Mouse (Mus musculus) megakaryocyte, adult 5-6 weeks (primary cell): ENCODE results near the gene Gm13285. TPM values are rescaled to one million over a fixed set of nuclear protein-coding genes. Genes with fewer than 3 reads are reported as not detected.
"Not testable (repeated sequence)": the region's sequence is repeated elsewhere in the genome, so short reads cannot be mapped to it uniquely, and the experiment has no call there.

ENCODE experiments used
- ATAC-seq: 2 replicates; pipeline ENCODE4 v1.8.0; 2016; ENCODE audit warnings: mild to moderate bottlenecking, inconsistent platforms; ENCODE audit not compliant: poor library complexity, severe bottlenecking
- total RNA-seq, 2 experiments: library from RNA; stranded (forward) in 1 of 2; stranded (reverse) in 1 of 2; fragments of 153-499, 151-499 nt in 1 of 2; fragments of 221-1000, 200-1000 nt in 1 of 2; gene quantifications; 2 replicates each; pipeline versions ENCODE4 v1.2.3 to v1.2.4; 2015 to 2017

The Gm13285 gene
- total RNA-seq (2015): not detected in 2 replicates
- not detected in 2 replicates for total RNA-seq (2017)

GRCm38 (mm10) chr4:88799365-88799764 is at the start of gene Gm13285:
Gene Gm13285, plus strand, starts transcription at chr4:88799665.
- not testable (repeated sequence) for ATAC-seq

GRCm38 (mm10) chr4:88749926-88750325 is 49.5 kb upstream of the Gm13285 start:
- no peak for ATAC-seq

GRCm38 (mm10) chr4:88754818-88755340 is 44.6 kb upstream of the Gm13285 start, which contains the start of gene Gm13271:
Gene Gm13271, plus strand, starts transcription at chr4:88754868.
- not testable (repeated sequence) for ATAC-seq

GRCm38 (mm10) chr4:88756581-88757513 is 42.6 kb upstream of the Gm13285 start:
- ATAC-seq: not testable (repeated sequence)

- peak; percentile 100 for ATAC-seq
These were observed 41.8 kb upstream of the Gm13285 start for GRCm38 (mm10) chr4:88757628-88758031.

GRCm38 (mm10) chr4:88758751-88759150 is 40.7 kb upstream of the Gm13285 start:
- ATAC-seq: not testable (repeated sequence)

- not testable (repeated sequence) for ATAC-seq
These were observed 39.7 kb upstream of the Gm13285 start, which contains the start of gene Gm13283 for GRCm38 (mm10) chr4:88759610-88760268. Gene Gm13283, plus strand, starts transcription at chr4:88760119.

- ATAC-seq: not testable (repeated sequence)
These were observed 39.0 kb upstream of the Gm13285 start for GRCm38 (mm10) chr4:88760431-88760830.

- not testable (repeated sequence) for ATAC-seq
These were observed 37.7 kb upstream of the Gm13285 start for GRCm38 (mm10) chr4:88761776-88762175.

- ATAC-seq: not testable (repeated sequence)
These were observed 37.1 kb upstream of the Gm13285 start for GRCm38 (mm10) chr4:88762341-88762740.

- peak; percentile 94 for ATAC-seq
These were observed 36.0 kb upstream of the Gm13285 start for GRCm38 (mm10) chr4:88763384-88764018.

- not testable (repeated sequence) for ATAC-seq
These were observed 25.9 kb upstream of the Gm13285 start, which contains the start of gene Gm13290 for GRCm38 (mm10) chr4:88773534-88773933. Gene Gm13290, plus strand, starts transcription at chr4:88773834.

- not testable (repeated sequence) for ATAC-seq
These were observed 22.8 kb upstream of the Gm13285 start, which contains the start of gene Gm13289 for GRCm38 (mm10) chr4:88776622-88777021. Gene Gm13289, plus strand, starts transcription at chr4:88776922.

GRCm38 (mm10) chr4:88779550-88779949 is 19.9 kb upstream of the Gm13285 start, which contains the start of gene Gm13272:
Gene Gm13272, plus strand, starts transcription at chr4:88779850.
- ATAC-seq: not testable (repeated sequence)

- not testable (repeated sequence) for ATAC-seq
These were observed 19.1 kb upstream of the Gm13285 start for GRCm38 (mm10) chr4:88780320-88780719.

GRCm38 (mm10) chr4:88781831-88782230 is 17.6 kb upstream of the Gm13285 start, which contains the start of gene Ifnz:
Gene Ifnz, plus strand, starts transcription at chr4:88782131.
- not testable (repeated sequence) for ATAC-seq

- ATAC-seq: not testable (repeated sequence)
These were observed 17.1 kb upstream of the Gm13285 start for GRCm38 (mm10) chr4:88782335-88782734.

GRCm38 (mm10) chr4:88785409-88785808 is 14.1 kb upstream of the Gm13285 start, which contains the start of gene Gm13276:
Gene Gm13276, plus strand, starts transcription at chr4:88785709.
- ATAC-seq: not testable (repeated sequence)

- ATAC-seq: not testable (repeated sequence)
These were observed 11.1 kb upstream of the Gm13285 start, which contains the start of gene Gm13277 for GRCm38 (mm10) chr4:88788402-88788801. Gene Gm13277, plus strand, starts transcription at chr4:88788632.

- not testable (repeated sequence) for ATAC-seq
These were observed 8.2 kb upstream of the Gm13285 start, which contains the start of gene Gm13278 for GRCm38 (mm10) chr4:88791250-88791649. Gene Gm13278, plus strand, starts transcription at chr4:88791550.
